ENCODE assay signal across 19 mouse cellular contexts in the genomic region with DNA sequence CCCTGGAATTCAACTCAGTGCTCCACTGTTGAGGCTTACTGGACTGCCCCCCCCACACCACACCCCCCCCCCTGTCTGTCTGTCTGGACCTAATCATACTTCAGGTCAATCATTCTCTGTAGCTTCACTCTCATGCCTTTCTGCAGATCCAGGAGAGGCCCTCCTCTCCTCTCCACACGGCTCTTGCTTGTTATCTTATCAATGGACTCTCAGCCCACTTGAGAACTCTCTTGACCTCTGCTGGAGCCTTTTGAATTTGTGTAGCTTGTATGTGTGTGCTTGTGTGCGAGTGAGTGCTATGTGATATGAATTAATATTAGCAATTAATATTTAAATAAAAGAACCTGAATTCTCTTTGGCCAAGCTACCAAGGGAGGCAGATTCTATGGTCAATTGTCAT.
"Had no signal": no experiment of that assay in that cellular context is flagged by ENCODE, and none has a peak within 500 bp of the region (broad histone marks: within the 10 kb centered on the region; RNA-seq: fewer than 3 reads in every experiment).

No protein-coding gene starts in this region.

- H3K36me3 ChIP-seq: midbrain, embryonic 13.5 days; neural tube, embryonic 13.5 days had no signal

- H3K4me3 ChIP-seq: layer of hippocampus, adult 2 months; left cerebral cortex, adult 2 months; midbrain, embryonic 13.5 days; myocyte; neural tube, embryonic 13.5 days had no signal

- H3K4me1 ChIP-seq: midbrain, embryonic 13.5 days; neural tube, embryonic 13.5 days had no signal

- H3K9me3 ChIP-seq: midbrain, embryonic 13.5 days; neural tube, embryonic 13.5 days had no signal

- H3K27ac ChIP-seq: kidney, postnatal 0 days; layer of hippocampus, adult 2 months; left cerebral cortex, adult 2 months; liver, embryonic 14.5 days; midbrain, embryonic 13.5 days; neural tube, embryonic 13.5 days had no signal

- H3K4me2 ChIP-seq: lung, embryonic 14.5 days; midbrain, embryonic 13.5 days; neural tube, embryonic 13.5 days had no signal

- H3K9ac ChIP-seq: liver, embryonic 14.5 days; liver, postnatal 0 days; lung, embryonic 14.5 days; midbrain, embryonic 13.5 days; neural tube, embryonic 13.5 days had no signal

- DNase-seq: kidney, adult 2 months; kidney, postnatal 25 days; layer of hippocampus, postnatal 36 days; liver, postnatal 0 days; lung, embryonic 14.5 days; lung, postnatal 10 days; lung, postnatal 4 days; retina, postnatal 1 day; right cerebral cortex, postnatal 25 days; spleen, adult 18-20 months; thymus, postnatal 36 days had no signal

- H3K27me3 ChIP-seq: midbrain, embryonic 13.5 days; neural tube, embryonic 13.5 days had no signal

- ATAC-seq: liver, postnatal 0 days; midbrain, embryonic 13.5 days; midbrain, embryonic 16.5 days had no signal
